Comparison of ENCODE assay signal across 8 mouse cellular contexts in genomic region chr7:105399058-105399934, GRCm38 (mm10). TPM values are rescaled to one million over a fixed set of nuclear protein-coding genes. Genes with fewer than 3 reads are reported as not detected.
DNase-seq lines count a peak whose midpoint lies in the region; ATAC-seq and TF ChIP-seq lines count a peak whose summit lies in the region.

No protein-coding gene starts in this region.

- 1% methylated on average over 25 of the region's 25 CpGs for WGBS in embryonic facial prominence, embryonic 12.5 days
- WGBS in intestine, postnatal 0 days = under 1% methylated on average over 25 of the region's 25 CpGs
- under 1% methylated on average over 25 of the region's 25 CpGs for WGBS in midbrain, embryonic 16.5 days

- peaks cover 26% of the 10 kb centered on the region for H3K4me1 ChIP-seq in erythroblast, embryonic 14.5 days (ENCODE audit: control insufficient read depth)
- H3K4me1 ChIP-seq in embryonic facial prominence, embryonic 12.5 days = peaks cover 4% of the 10 kb centered on the region; the same call in 1 of the 2 replicates
- H3K4me1 ChIP-seq in intestine, postnatal 0 days (replicated peaks; ENCODE audit: control insufficient read depth, insufficient read depth, low read length) = no peaks in the 10 kb centered on the region; the same call in 1 of the 2 replicates
- peaks cover 23% of the 10 kb centered on the region for H3K4me1 ChIP-seq in midbrain, embryonic 16.5 days (ENCODE audit: control insufficient read depth, insufficient read depth, low read length)

- peaks cover 9% of the 10 kb centered on the region for H3K79me3 ChIP-seq in C2C12 (ENCODE audit: low read depth)

- H3K4me3 ChIP-seq in erythroblast, embryonic 14.5 days (replicated peaks) = peak overlapping the region; percentile 94
- peak overlapping the region; percentile 72 for H3K4me3 ChIP-seq in C2C12 (ENCODE audit: insufficient read depth, poor library complexity, severe bottlenecking)
- H3K4me3 ChIP-seq in embryonic facial prominence, embryonic 12.5 days = peak overlapping the region; percentile 92
- H3K4me3 ChIP-seq in intestine, postnatal 0 days (ENCODE audit: low read depth, low read length) = peak overlapping the region; percentile 91
- peak overlapping the region; percentile 87 for H3K4me3 ChIP-seq in midbrain, embryonic 16.5 days (ENCODE audit: low read depth, low read length)

- no peak for DNase-seq in urinary bladder, postnatal 25 days (ENCODE audit: low spot score)

- H3K27ac ChIP-seq in embryonic facial prominence, embryonic 12.5 days = peak overlapping the region; percentile 58
- H3K27ac ChIP-seq in intestine, postnatal 0 days (ENCODE audit: low read depth, low read length) = peak overlapping the region; percentile 84
- H3K27ac ChIP-seq in midbrain, embryonic 16.5 days (ENCODE audit: low read length) = peak overlapping the region; percentile 81

- no peak for ATAC-seq in erythroblast, adult 5-6 weeks (replicated peaks; ENCODE audit: low FRiP score, poor library complexity, severe bottlenecking)
- peak; percentile 48 for ATAC-seq in embryonic facial prominence, embryonic 12.5 days (ENCODE audit: insufficient number of reproducible peaks, insufficient read depth, low FRiP score, low TSS enrichment)
- no peak for ATAC-seq in intestine, postnatal 0 days
- peak; percentile 69; the same call in 1 of the 2 replicates for ATAC-seq in midbrain, embryonic 16.5 days
- no peak for ATAC-seq in erythroid progenitor cell, adult 5-6 weeks (replicated peaks; ENCODE audit: low FRiP score, poor library complexity, severe bottlenecking)

- no peaks in the 10 kb centered on the region for H3K27me3 ChIP-seq in erythroblast, embryonic 14.5 days (ENCODE audit: control insufficient read depth)
- H3K27me3 ChIP-seq in C2C12 (ENCODE audit: control insufficient read depth, insufficient read depth, insufficient read length) = no peaks in the 10 kb centered on the region
- H3K27me3 ChIP-seq in embryonic facial prominence, embryonic 12.5 days = no peaks in the 10 kb centered on the region
- no peaks in the 10 kb centered on the region for H3K27me3 ChIP-seq in intestine, postnatal 0 days (replicated peaks; ENCODE audit: control insufficient read depth, insufficient read depth, low read length)
- no peaks in the 10 kb centered on the region for H3K27me3 ChIP-seq in midbrain, embryonic 16.5 days (ENCODE audit: control insufficient read depth, insufficient read depth, low read depth, low read length)

- peaks cover 29% of the 10 kb centered on the region for H3K79me2 ChIP-seq in C2C12 (ENCODE audit: control insufficient read depth, insufficient read depth)

- H3K9me3 ChIP-seq in erythroblast, embryonic 14.5 days (ENCODE audit: control insufficient read depth, low read length) = no peaks in the 10 kb centered on the region
- H3K9me3 ChIP-seq in embryonic facial prominence, embryonic 12.5 days = no peaks in the 10 kb centered on the region
- no peaks in the 10 kb centered on the region for H3K9me3 ChIP-seq in intestine, postnatal 0 days (ENCODE audit: control insufficient read depth)
- no peaks in the 10 kb centered on the region for H3K9me3 ChIP-seq in midbrain, embryonic 16.5 days (replicated peaks; ENCODE audit: control insufficient read depth, low read length, poor library complexity, severe bottlenecking)

- H3K36me3 ChIP-seq in erythroblast, embryonic 14.5 days (ENCODE audit: control insufficient read depth) = peaks cover 7% of the 10 kb centered on the region
- peaks cover 8% of the 10 kb centered on the region for H3K36me3 ChIP-seq in C2C12 (ENCODE audit: control insufficient read depth, insufficient read depth)
- H3K36me3 ChIP-seq in embryonic facial prominence, embryonic 12.5 days = 0 out of 2 replicates have a peak, but pooled peaks cover 7% of the 10 kb centered on the region
- no peaks in the 10 kb centered on the region for H3K36me3 ChIP-seq in intestine, postnatal 0 days (ENCODE audit: control insufficient read depth, insufficient read depth)
- H3K36me3 ChIP-seq in midbrain, embryonic 16.5 days (ENCODE audit: control insufficient read depth, insufficient read depth, low read length) = no peaks in the 10 kb centered on the region

- peak overlapping the region; percentile 80 for H3K4me2 ChIP-seq in embryonic facial prominence, embryonic 12.5 days (replicated peaks)
- H3K4me2 ChIP-seq in intestine, postnatal 0 days (replicated peaks; ENCODE audit: low read depth) = peak overlapping the region; percentile 82
- H3K4me2 ChIP-seq in midbrain, embryonic 16.5 days (ENCODE audit: low read length) = peak overlapping the region; percentile 92

- TF ChIP-seq CTCF in C2C12 (IDR thresholded peaks at IDR 0.05; ENCODE audit: control insufficient read depth, insufficient read depth, insufficient read length) = no peak
- no peak for TF ChIP-seq CTCF in intestine, postnatal 0 days (IDR thresholded peaks at IDR 0.05; ENCODE audit: low read depth)

- H3K9ac ChIP-seq in embryonic facial prominence, embryonic 12.5 days = peak overlapping the region; percentile 90
- peak overlapping the region; percentile 82 for H3K9ac ChIP-seq in intestine, postnatal 0 days (ENCODE audit: low read depth, low read length)
- peak overlapping the region; percentile 93 for H3K9ac ChIP-seq in midbrain, embryonic 16.5 days (ENCODE audit: low read depth, low read length)

- peak overlapping the region; percentile 96 for H3ac ChIP-seq in C2C12 (ENCODE audit: control insufficient read depth, insufficient read length, low read depth)

RNA-seq across cellular contexts. Expression of gene Fam160a2, which starts 0.6 kb away (rescaled TPM):
- polyA plus RNA-seq in erythroblast, embryonic 14.5 days (2012) = 3.4 and 4.0 TPM in 2 replicates
- total RNA-seq in erythroblast, adult 5-6 weeks (2015; ENCODE audit: low replicate concordance) = 15.3 and 23.4 TPM in 2 replicates
- 7.8 and 9.8 TPM in 2 replicates for total RNA-seq in erythroblast, adult 5-6 weeks (2017; ENCODE audit: low replicate concordance)
- polyA plus RNA-seq in C2C12 (2012; fragmentation: generic; extraction: Trizol) = 16.0 TPM
- 46.1 and 47.6 TPM in 2 replicates for polyA plus RNA-seq in embryonic facial prominence, embryonic 12.5 days (2016; fragmentation: Nextera tagmentation; extraction: Ambion mirVana)
- 30.5 and 36.9 TPM in 2 replicates for polyA plus RNA-seq in intestine, postnatal 0 days (2015; fragmentation: Nextera tagmentation; extraction: Ambion mirVana)
- 43.7 and 50.8 TPM in 2 replicates for polyA plus RNA-seq in midbrain, embryonic 16.5 days (2015; fragmentation: Nextera tagmentation; extraction: Ambion mirVana)
- total RNA-seq in erythroid progenitor cell, adult 5-6 weeks (2015; ENCODE audit: low replicate concordance) = 16.9 and 48.6 TPM in 2 replicates
- 3.0 and 9.2 TPM in 2 replicates for total RNA-seq in erythroid progenitor cell, adult 5-6 weeks (2017; ENCODE audit: low replicate concordance)

RNA-seq across cellular contexts. Expression of gene Cnga4, which starts 5.1 kb away (rescaled TPM):
- not detected in 2 replicates for polyA plus RNA-seq in erythroblast, embryonic 14.5 days (2012)
- not detected in 2 replicates for total RNA-seq in erythroblast, adult 5-6 weeks (2015; ENCODE audit: low replicate concordance)
- 0.42 TPM in 1 of 2 replicates, not detected in the other for total RNA-seq in erythroblast, adult 5-6 weeks (2017; ENCODE audit: low replicate concordance)
- polyA plus RNA-seq in C2C12 (2012; fragmentation: generic; extraction: Trizol) = not detected
- 0.08 TPM in 1 of 2 replicates, not detected in the other for polyA plus RNA-seq in embryonic facial prominence, embryonic 12.5 days (2016; fragmentation: Nextera tagmentation; extraction: Ambion mirVana)
- not detected in 2 replicates for polyA plus RNA-seq in intestine, postnatal 0 days (2015; fragmentation: Nextera tagmentation; extraction: Ambion mirVana)
- 0.14 and 0.25 TPM in 2 replicates for polyA plus RNA-seq in midbrain, embryonic 16.5 days (2015; fragmentation: Nextera tagmentation; extraction: Ambion mirVana)
- total RNA-seq in erythroid progenitor cell, adult 5-6 weeks (2015; ENCODE audit: low replicate concordance) = not detected in 2 replicates
- total RNA-seq in erythroid progenitor cell, adult 5-6 weeks (2017; ENCODE audit: low replicate concordance) = not detected in 2 replicates

RNA-seq across cellular contexts. Expression of gene Gm5901, which starts 24.5 kb away (rescaled TPM):
- not detected in 2 replicates for polyA plus RNA-seq in erythroblast, embryonic 14.5 days (2012)
- total RNA-seq in erythroblast, adult 5-6 weeks (2015; ENCODE audit: low replicate concordance) = not detected in 2 replicates
- not detected in 2 replicates for total RNA-seq in erythroblast, adult 5-6 weeks (2017; ENCODE audit: low replicate concordance)
- polyA plus RNA-seq in C2C12 (2012; fragmentation: generic; extraction: Trizol) = not detected
- not detected in 2 replicates for polyA plus RNA-seq in embryonic facial prominence, embryonic 12.5 days (2016; fragmentation: Nextera tagmentation; extraction: Ambion mirVana)
- not detected in 2 replicates for polyA plus RNA-seq in intestine, postnatal 0 days (2015; fragmentation: Nextera tagmentation; extraction: Ambion mirVana)
- not detected in 2 replicates for polyA plus RNA-seq in midbrain, embryonic 16.5 days (2015; fragmentation: Nextera tagmentation; extraction: Ambion mirVana)
- not detected in 2 replicates for total RNA-seq in erythroid progenitor cell, adult 5-6 weeks (2015; ENCODE audit: low replicate concordance)
- total RNA-seq in erythroid progenitor cell, adult 5-6 weeks (2017; ENCODE audit: low replicate concordance) = 7.6 TPM in 1 of 2 replicates, not detected in the other

RNA-seq across cellular contexts. Expression of gene Cckbr, which starts 26.2 kb away (rescaled TPM):
- polyA plus RNA-seq in erythroblast, embryonic 14.5 days (2012) = not detected in 2 replicates
- total RNA-seq in erythroblast, adult 5-6 weeks (2015; ENCODE audit: low replicate concordance) = not detected in 2 replicates
- total RNA-seq in erythroblast, adult 5-6 weeks (2017; ENCODE audit: low replicate concordance) = not detected in 2 replicates
- polyA plus RNA-seq in C2C12 (2012; fragmentation: generic; extraction: Trizol) = not detected
- 0.31 and 0.47 TPM in 2 replicates for polyA plus RNA-seq in embryonic facial prominence, embryonic 12.5 days (2016; fragmentation: Nextera tagmentation; extraction: Ambion mirVana)
- 0.09 and 0.17 TPM in 2 replicates for polyA plus RNA-seq in intestine, postnatal 0 days (2015; fragmentation: Nextera tagmentation; extraction: Ambion mirVana)
- 6.2 and 8.5 TPM in 2 replicates for polyA plus RNA-seq in midbrain, embryonic 16.5 days (2015; fragmentation: Nextera tagmentation; extraction: Ambion mirVana)
- not detected in 2 replicates for total RNA-seq in erythroid progenitor cell, adult 5-6 weeks (2015; ENCODE audit: low replicate concordance)
- total RNA-seq in erythroid progenitor cell, adult 5-6 weeks (2017; ENCODE audit: low replicate concordance) = not detected in 2 replicates

RNA-seq across cellular contexts. Expression of gene Olfr692, which starts 31.3 kb away (rescaled TPM):
- polyA plus RNA-seq in erythroblast, embryonic 14.5 days (2012) = not detected in 2 replicates
- total RNA-seq in erythroblast, adult 5-6 weeks (2015; ENCODE audit: low replicate concordance) = not detected in 2 replicates
- total RNA-seq in erythroblast, adult 5-6 weeks (2017; ENCODE audit: low replicate concordance) = not detected in 2 replicates
- not detected for polyA plus RNA-seq in C2C12 (2012; fragmentation: generic; extraction: Trizol)
- polyA plus RNA-seq in embryonic facial prominence, embryonic 12.5 days (2016; fragmentation: Nextera tagmentation; extraction: Ambion mirVana) = not detected in 2 replicates
- not detected in 2 replicates for polyA plus RNA-seq in intestine, postnatal 0 days (2015; fragmentation: Nextera tagmentation; extraction: Ambion mirVana)
- not detected in 2 replicates for polyA plus RNA-seq in midbrain, embryonic 16.5 days (2015; fragmentation: Nextera tagmentation; extraction: Ambion mirVana)
- total RNA-seq in erythroid progenitor cell, adult 5-6 weeks (2015; ENCODE audit: low replicate concordance) = not detected in 2 replicates
- total RNA-seq in erythroid progenitor cell, adult 5-6 weeks (2017; ENCODE audit: low replicate concordance) = not detected in 2 replicates

Comparison
In these comparisons a context has a peak if more than half of its experiments do, and no peak if none do; other contexts are left out.
1. ATAC-seq: peak in embryonic facial prominence, embryonic 12.5 days (single experiment) and midbrain, embryonic 16.5 days (single experiment); none in erythroblast, adult 5-6 weeks (single experiment), intestine, postnatal 0 days (single experiment) and erythroid progenitor cell, adult 5-6 weeks (single experiment).
2. Peak in every context shown above with its lines, with median percentiles within 50 percentile points of each other: H3K4me3 ChIP-seq, H3K27ac ChIP-seq, H3K4me2 ChIP-seq and H3K9ac ChIP-seq.